Mouse (Mus musculus): Measurements from ENCODE around the gene Zfp57.
"Not testable (repeated sequence)": the region's sequence is repeated elsewhere in the genome, so short reads cannot be mapped to it uniquely, and the experiment has no call there.

Zfp57 gene

GRCm38 (mm10) chr17:37000863-37001262 lies at the start of gene Zfp57:
Gene Zfp57 (plus strand): TSS chr17:37001163.
- no peak for DNase-seq (ENCODE audit: extremely low read depth, low read depth, low spot score)

DNA sequence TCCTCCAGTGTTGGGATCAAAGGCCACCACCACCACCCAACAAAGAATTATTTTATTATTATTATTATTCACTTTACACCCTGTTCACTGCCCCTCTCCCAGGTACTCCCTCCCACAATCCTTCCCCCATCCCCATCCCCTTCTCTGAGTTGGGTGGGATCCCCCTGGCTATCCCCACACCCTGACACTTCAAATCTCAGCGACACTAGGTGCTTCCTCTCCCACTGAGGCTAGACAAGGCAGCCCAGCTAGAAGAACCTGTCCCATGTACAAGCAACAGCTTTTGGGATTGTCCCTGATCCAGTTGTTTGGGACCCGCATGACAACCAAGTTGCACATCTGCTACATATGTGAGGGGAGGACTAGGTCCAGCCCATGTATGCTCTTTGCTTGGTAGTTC lies 48.3 kb upstream of the Zfp57 start:
- no peak for DNase-seq (ENCODE audit: extremely low read depth, low read depth, low spot score)

DNA sequence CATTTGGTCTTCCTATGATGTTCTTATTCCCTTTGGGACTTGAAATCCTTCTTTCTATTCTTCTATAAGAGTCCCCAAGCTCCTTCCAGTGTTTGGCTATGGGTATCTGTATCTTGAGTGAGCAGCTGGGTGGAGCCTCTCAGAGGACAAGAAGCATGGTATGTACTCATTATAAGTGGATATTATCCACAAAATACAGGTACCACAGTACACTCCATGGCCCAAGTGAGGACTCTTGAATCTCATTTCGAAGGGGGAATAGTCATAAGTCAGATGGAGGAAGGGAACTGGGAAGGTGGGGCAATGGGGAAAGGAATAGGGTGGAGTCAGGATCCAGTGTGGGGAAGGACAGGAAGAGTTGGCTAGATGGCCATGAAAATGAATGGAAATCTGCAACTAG lies 47.9 kb upstream of the Zfp57 start:
- no peak for DNase-seq (ENCODE audit: extremely low read depth, low read depth, low spot score)

DNA sequence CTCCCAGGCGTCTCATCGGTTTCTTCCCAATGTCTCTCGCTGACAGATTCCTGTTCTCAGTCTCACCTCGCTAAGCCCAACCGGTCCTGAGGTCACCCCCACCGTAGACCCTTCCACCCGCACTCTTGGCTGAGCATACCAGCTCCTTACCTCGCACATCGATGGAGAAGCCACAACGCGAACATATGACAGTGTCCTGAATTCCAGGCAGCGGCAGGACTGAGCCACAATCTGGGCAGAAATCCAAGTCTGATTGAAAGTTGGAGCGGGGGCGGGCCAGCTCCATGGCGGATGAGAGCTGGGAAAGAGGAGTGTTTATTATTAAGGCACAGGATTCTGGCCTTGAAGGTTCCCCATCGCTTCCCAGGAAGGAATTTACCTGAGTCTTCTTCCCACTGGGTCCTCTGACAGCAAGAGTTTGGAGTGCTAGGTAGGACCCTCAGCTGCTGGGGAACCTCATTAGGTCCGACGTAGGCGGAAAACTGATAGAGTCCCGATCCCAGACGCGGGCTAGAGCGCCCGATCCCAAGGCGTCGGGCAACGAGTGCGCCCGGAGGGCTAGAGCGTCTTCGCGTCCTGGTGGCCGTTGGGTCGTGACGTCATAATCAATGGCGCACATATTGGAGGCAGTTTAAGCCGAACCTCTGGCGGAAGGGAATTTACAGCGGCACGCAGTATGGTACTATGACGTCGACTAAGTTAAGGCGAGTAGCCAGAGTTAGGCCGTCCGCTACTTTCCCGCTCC lies 42.8 kb upstream of the Zfp57 start, which contains the start of the genes Znrd1 and Znrd1as:
Gene Znrd1 (minus strand): TSS at position 561 of the 745 bp plus-strand sequence.
Gene Znrd1as (plus strand): TSS at position 594 of the 745 bp plus-strand sequence.
- DNase-seq (ENCODE audit: extremely low read depth, low read depth, low spot score) = peak; percentile 80

- no peak for DNase-seq (ENCODE audit: extremely low read depth, low read depth, low spot score)
These were observed 42.1 kb upstream of the Zfp57 start for GRCm38 (mm10) chr17:36958884-36959283.

DNA sequence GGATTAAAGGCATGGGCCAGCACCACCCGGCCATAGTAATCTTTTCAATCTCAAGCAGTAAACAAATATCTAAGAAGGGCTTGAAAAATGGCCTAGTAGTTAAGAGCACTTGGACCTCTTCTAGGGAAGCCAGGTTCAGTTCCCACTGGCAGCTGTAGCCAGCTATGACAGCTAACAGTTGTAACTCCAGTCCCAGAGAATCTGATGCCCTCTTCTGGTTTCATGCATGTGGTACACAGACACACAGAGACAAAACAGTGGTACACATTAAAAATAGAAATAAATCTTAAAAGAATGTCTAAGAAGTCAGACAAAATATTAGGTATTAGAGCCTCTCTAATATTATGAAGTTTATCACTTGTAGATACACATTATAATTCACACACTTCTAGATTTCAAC lies 39.8 kb upstream of the Zfp57 start:
- no peak for DNase-seq (ENCODE audit: extremely low read depth, low read depth, low spot score)

- no peak for DNase-seq (ENCODE audit: extremely low read depth, low read depth, low spot score)
These were observed 34.1 kb upstream of the Zfp57 start for GRCm38 (mm10) chr17:36966875-36967274.

DNA sequence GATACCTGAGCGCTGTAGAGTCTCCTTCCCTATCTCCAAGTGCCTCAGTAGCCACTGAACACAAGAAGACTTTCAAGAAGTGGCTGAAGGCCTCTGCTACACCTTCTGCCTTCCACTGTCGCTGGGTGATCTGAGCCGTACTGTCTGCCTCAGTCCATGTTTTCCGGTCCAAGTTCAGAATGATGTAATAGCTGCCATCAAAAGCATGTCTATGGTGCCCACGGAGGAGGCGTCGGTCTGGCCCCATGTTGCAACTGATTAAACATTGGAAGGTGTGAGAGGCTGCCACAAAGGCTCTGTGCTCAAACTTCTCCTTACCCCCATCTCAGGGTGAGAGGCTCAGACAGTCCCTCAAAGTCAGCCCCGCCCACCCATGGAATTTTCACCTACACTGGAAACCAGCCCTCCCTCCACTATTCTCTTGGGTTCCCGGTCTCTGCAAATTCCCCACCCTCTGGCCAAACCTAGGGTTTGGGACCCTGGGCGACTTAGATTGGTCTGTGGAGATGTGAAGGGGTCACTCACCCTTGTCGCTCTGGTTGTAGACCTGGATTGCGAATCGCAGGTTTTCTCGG lies 30.6 kb upstream of the Zfp57 start:
- DNase-seq (ENCODE audit: extremely low read depth, low read depth, low spot score) = no peak

- DNase-seq (ENCODE audit: extremely low read depth, low read depth, low spot score) = no peak
These were observed 29.7 kb upstream of the Zfp57 start for GRCm38 (mm10) chr17:36971172-36971850.

- DNase-seq (ENCODE audit: extremely low read depth, low read depth, low spot score) = no peak
These were observed 28.2 kb upstream of the Zfp57 start for GRCm38 (mm10) chr17:36972791-36973190.

- DNase-seq (ENCODE audit: extremely low read depth, low read depth, low spot score) = no peak
These were observed 27.6 kb upstream of the Zfp57 start for GRCm38 (mm10) chr17:36973271-36973787.

- no peak for DNase-seq (ENCODE audit: extremely low read depth, low read depth, low spot score)
These were observed 19.6 kb upstream of the Zfp57 start, which contains the start of gene 2410137M14Rik for GRCm38 (mm10) chr17:36981221-36981813. Gene 2410137M14Rik (minus strand): TSS chr17:36981237.

DNA sequence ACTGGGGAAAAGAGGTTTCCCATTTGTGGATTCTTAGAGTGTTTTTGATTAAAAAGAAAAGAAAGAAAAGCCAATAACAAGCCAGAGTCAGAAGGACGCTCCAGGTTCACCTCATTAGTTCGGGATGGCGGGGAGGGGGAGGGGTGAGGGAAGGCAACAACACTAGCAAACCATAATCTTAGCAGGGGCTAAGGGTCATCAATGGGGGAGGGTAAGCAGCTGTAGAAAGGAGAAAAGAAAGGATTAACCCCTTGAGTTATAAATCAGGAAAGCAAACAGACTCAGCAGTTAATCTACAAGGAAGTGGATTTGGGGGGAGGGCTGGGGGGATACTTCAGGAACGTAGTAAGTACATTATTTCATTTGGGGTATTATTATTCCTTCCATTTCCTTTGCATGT lies 19.1 kb upstream of the Zfp57 start:
- no peak for DNase-seq (ENCODE audit: extremely low read depth, low read depth, low spot score)

DNA sequence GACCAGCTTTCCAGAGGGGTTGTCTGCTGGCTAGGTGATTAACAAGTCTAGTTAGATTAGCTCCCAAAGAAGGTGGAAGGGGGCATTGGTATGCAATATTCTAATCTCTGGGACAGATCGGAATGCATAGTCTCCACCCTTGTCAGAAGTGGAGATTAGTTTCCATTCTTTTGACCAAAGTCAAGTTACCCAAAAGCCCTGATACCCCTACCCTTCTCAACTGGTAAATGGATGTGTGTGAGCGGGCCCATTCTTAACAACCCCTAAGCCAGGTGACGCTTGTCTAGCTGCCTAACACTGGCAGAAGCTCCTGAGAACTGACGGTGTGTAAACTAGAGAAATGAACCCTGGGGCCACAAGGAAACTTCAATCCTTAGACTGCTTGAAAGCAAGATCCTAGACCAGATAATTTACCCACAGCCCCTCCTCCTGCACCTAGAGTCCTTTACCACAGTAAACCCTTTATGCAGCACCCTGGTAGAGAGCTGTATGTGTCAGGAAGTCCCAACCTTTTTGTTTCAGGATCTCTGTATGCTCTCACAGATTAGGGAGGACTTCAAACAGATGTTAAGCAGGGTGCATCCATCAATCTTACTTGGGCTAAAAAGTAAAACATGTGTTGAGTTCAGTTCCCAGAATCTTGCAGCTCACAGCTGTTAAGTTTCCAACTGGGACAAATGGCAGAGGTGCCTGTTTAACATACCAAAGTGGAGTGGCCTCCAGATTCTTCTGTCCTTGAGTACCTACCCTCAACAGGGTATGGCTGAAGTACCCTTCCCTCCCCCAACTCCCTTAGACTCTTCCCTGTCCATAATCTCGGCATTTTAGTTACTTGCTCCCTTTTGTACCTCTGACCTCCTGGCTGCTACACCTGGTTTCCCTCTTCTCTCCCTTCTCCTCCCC lies 18.5 kb upstream of the Zfp57 start:
- DNase-seq (ENCODE audit: extremely low read depth, low read depth, low spot score) = no peak

DNA sequence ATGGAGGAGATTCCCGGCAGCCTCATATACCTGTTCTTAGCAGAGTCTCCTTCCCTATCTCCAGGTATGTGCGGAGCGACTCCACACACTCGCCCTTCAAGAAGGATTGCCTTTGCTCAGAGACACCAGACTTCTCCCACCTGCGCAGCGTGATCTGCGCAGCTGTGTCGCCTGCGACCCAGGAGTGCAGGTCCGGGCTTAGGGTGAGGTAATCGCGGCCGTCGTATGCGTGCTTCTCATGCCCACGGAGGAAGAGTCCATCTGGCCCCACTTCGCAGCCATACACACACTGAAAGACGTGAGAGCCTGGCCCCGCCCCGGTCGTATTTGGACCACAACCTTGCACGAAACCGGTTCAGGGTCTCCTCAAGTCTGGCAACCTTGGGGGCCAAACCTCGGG lies 12.5 kb upstream of the Zfp57 start:
- no peak for DNase-seq (ENCODE audit: extremely low read depth, low read depth, low spot score)

DNA sequence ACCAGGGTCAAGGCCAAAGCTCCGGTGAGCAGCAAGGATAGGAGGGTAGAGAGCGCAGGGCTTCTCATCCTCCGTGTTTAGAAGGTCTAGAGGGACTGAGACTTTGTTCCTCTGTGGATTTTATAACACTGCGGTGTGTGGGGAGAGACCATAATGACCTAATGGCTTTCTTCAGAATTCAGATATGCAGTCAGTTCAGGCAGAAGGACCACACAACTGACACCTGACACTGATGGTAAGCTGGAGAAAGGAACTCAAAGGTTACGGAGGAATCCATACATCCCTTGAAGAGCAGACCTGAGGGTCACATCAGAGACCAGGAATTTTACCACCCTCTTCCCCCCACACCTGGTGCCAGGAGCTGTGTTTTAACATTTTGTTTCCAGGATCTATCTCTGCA lies 11.5 kb upstream of the Zfp57 start, which contains the start of gene H2-M5:
Gene H2-M5 (minus strand): TSS at position 101 of the 400 bp plus-strand sequence.
- DNase-seq (ENCODE audit: extremely low read depth, low read depth, low spot score) = no peak

DNA sequence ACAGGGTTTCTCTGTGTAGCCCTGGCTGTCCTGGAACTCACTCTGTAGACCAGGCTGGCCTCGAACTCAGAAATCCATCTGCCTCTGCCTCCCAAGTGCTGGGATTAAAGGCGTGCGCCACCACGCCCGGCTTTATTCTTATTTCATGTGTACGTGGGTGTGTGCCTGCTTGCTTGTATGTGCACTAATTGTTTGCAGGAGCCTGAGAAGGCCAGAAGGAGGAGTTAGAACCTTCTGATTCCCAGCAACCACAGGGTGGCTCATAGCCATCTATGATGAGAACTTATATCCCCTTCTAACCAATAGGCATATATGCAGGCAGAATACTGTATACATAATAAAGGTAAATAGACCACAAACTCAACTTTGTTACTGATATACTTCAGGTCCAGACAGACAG lies 10.3 kb upstream of the Zfp57 start:
- DNase-seq (ENCODE audit: extremely low read depth, low read depth, low spot score) = not testable (repeated sequence)

- DNase-seq (ENCODE audit: extremely low read depth, low read depth, low spot score) = no peak
These were observed 8.4 kb upstream of the Zfp57 start for GRCm38 (mm10) chr17:36992336-36993104.

GRCm38 (mm10) chr17:36993770-36994325 lies 7.1 kb upstream of the Zfp57 start:
- no peak for DNase-seq (ENCODE audit: extremely low read depth, low read depth, low spot score)

Data from fat pad, adult 2 months (tissue).